Mouse (Mus musculus) kidney, embryonic 15.5 days (tissue): ENCODE measurements around the gene Pik3ca. TPM values are rescaled to one million over a fixed set of nuclear protein-coding genes. Genes with fewer than 3 reads are reported as not detected.
"Not testable (repeated sequence)": the region's sequence is repeated elsewhere in the genome, so short reads cannot be mapped to it uniquely, and the experiment has no call there.

Experiments
- ATAC-seq: fragments of 200-750 bp; cut with Nextera tagmentation; replicated peaks from 2 replicates; pipeline ENCODE4 v1.8.0; 2017; ENCODE audit warnings: moderate TSS enrichment; ENCODE audit not compliant: low FRiP score
- H3K27ac ChIP-seq: fragments of 300-500 bp; sonication (generic); 2 replicates; pipeline ENCODE4 v1.5.1; 2015; ENCODE audit warnings: mild to moderate bottlenecking, inconsistent platforms
- H3K27me3 ChIP-seq: fragments of 300-500 bp; sonication (generic); 2 replicates; pipeline ENCODE4 v1.6.1; 2015; ENCODE audit warnings: inconsistent platforms
- H3K36me3 ChIP-seq: fragments of 300-500 bp; sonication (generic); 2 replicates; pipeline ENCODE4 v1.6.1; 2015; ENCODE audit warnings: inconsistent platforms
- H3K4me1 ChIP-seq: fragments of 300-500 bp; sonication (generic); 2 replicates; pipeline ENCODE4 v1.6.1; 2015; ENCODE audit warnings: inconsistent platforms
- H3K4me2 ChIP-seq: fragments of 300-500 bp; sonication (generic); 2 replicates; pipeline ENCODE4 v1.6.1; 2015; ENCODE audit warnings: moderate library complexity, mild to moderate bottlenecking, inconsistent platforms
- H3K4me3 ChIP-seq: fragments of 300-500 bp; sonication (generic); replicated peaks from 2 replicates; pipeline ENCODE4 v1.5.1; 2015; ENCODE audit warnings: mild to moderate bottlenecking, inconsistent platforms
- H3K9ac ChIP-seq: fragments of 300-500 bp; sonication (generic); 2 replicates; pipeline ENCODE4 v1.6.1; 2015; ENCODE audit warnings: mild to moderate bottlenecking, inconsistent platforms
- H3K9me3 ChIP-seq: fragments of 300-500 bp; sonication (generic); replicated peaks from 2 replicates; pipeline ENCODE4 v1.6.1; 2016; ENCODE audit warnings: inconsistent platforms
- WGBS: fragments of 180-500 bp; shearing (Covaris S2); methylation state at CpG from one replicate; pipeline ENCODE4 v1.1.7; 2015; ENCODE audit warnings: mixed read lengths; 5-methylcytosine and 5-hydroxymethylcytosine counted together
- polyA plus RNA-seq: library from polyadenylated mRNA; unstranded; fragments of >200 nt; fragmentation: Nextera tagmentation; extraction: Ambion mirVana; gene quantifications from 2 replicates; pipeline ENCODE4 v1.2.1, GENCODE M21; 2015

The Pik3ca gene
- polyA plus RNA-seq, 1 experiment from 2014 or later, result 10.3 TPM

- peaks cover 9% of the 10 kb centered on the region for H3K4me1 ChIP-seq
- ATAC-seq, result 0 out of 2 replicates have a peak, but pooled peaks have one; percentile 18
These were observed 31.4 kb downstream of the Pik3ca start for GRCm38 (mm10) chr3:32428921-32429320.

GRCm38 (mm10) chr3:32429351-32429750 lies 31.9 kb downstream of the Pik3ca start:
- not testable (repeated sequence) for H3K4me3 ChIP-seq, H3K36me3 ChIP-seq, H3K9me3 ChIP-seq, H3K9ac ChIP-seq, ATAC-seq, H3K4me2 ChIP-seq, H3K27me3 ChIP-seq, H3K27ac ChIP-seq, H3K4me1 ChIP-seq

More at GRCm38 (mm10) chr3:32428921-32429320, 31.4 kb downstream of the Pik3ca start:
- Histone ChIP-seq H3K27ac (0 out of 2 replicates have a peak overlapping the region, but pooled peaks have one; percentile 27), H3K4me2 (no peak overlapping the region), H3K36me3 (peaks cover 14% of the 10 kb centered on the region), H3K4me3 (no peak overlapping the region), H3K9me3 (0 out of 2 replicates have a peak, but pooled peaks cover 3% of the 10 kb centered on the region), H3K9ac (no peak overlapping the region), H3K27me3 (no peaks in the 10 kb centered on the region)
- 57% methylated on average over 4 of the region's 4 CpGs for WGBS

GRCm38 (mm10) chr3:32430394-32430793 lies 32.9 kb downstream of the Pik3ca start:
- H3K9ac ChIP-seq, result no peak overlapping the region
- 62% methylated on average over 2 of the region's 2 CpGs for WGBS
- ATAC-seq, result no peak
- no peaks in the 10 kb centered on the region for H3K9me3 ChIP-seq
- peaks cover 9% of the 10 kb centered on the region for H3K4me1 ChIP-seq
- no peak overlapping the region for H3K4me2 ChIP-seq
- no peak overlapping the region for H3K4me3 ChIP-seq
- H3K27ac ChIP-seq, result no peak overlapping the region
- H3K36me3 ChIP-seq, result peaks cover 5% of the 10 kb centered on the region
- no peaks in the 10 kb centered on the region for H3K27me3 ChIP-seq

GRCm38 (mm10) chr3:32434016-32434415 lies 36.5 kb downstream of the Pik3ca start:
- Histone ChIP-seq H3K9me3 (no peaks in the 10 kb centered on the region), H3K4me1 (peaks cover 4% of the 10 kb centered on the region; the same call in 1 of the 2 replicates), H3K4me2 (no peak overlapping the region), H3K36me3 (peaks cover 21% of the 10 kb centered on the region), H3K27ac (no peak overlapping the region), H3K9ac (no peak overlapping the region), H3K27me3 (no peaks in the 10 kb centered on the region), H3K4me3 (no peak overlapping the region)
- ATAC-seq, result no peak
- WGBS, result 68% methylated on average over 2 of the region's 2 CpGs

- no peaks in the 10 kb centered on the region for H3K9me3 ChIP-seq
- 75% methylated on average over 11 of the region's 11 CpGs for WGBS
These were observed 38.6 kb downstream of the Pik3ca start for GRCm38 (mm10) chr3:32436101-32436500.

GRCm38 (mm10) chr3:32437297-32437696 lies 39.8 kb downstream of the Pik3ca start:
- Histone ChIP-seq H3K4me3 (no peak overlapping the region), H3K4me2 (no peak overlapping the region), H3K4me1 (no peaks in the 10 kb centered on the region), H3K9ac (no peak overlapping the region), H3K36me3 (peaks cover 50% of the 10 kb centered on the region), H3K27ac (no peak overlapping the region), H3K9me3 (no peaks in the 10 kb centered on the region), H3K27me3 (no peaks in the 10 kb centered on the region)
- no peak for ATAC-seq
- 98% methylated on average over 6 of the region's 6 CpGs for WGBS

More at GRCm38 (mm10) chr3:32436101-32436500, 38.6 kb downstream of the Pik3ca start:
- H3K4me2 ChIP-seq, result no peak overlapping the region
- no peak overlapping the region for H3K27ac ChIP-seq
- H3K27me3 ChIP-seq, result no peaks in the 10 kb centered on the region
- H3K4me3 ChIP-seq, result no peak overlapping the region
- peaks cover 39% of the 10 kb centered on the region for H3K36me3 ChIP-seq
- no peak for ATAC-seq
- H3K9ac ChIP-seq, result no peak overlapping the region
- H3K4me1 ChIP-seq, result no peaks in the 10 kb centered on the region

- no peak for ATAC-seq
- Histone ChIP-seq H3K27ac (no peak overlapping the region), H3K4me1 (no peaks in the 10 kb centered on the region), H3K36me3 (peaks cover 55% of the 10 kb centered on the region), H3K4me2 (no peak overlapping the region), H3K4me3 (no peak overlapping the region), H3K27me3 (no peaks in the 10 kb centered on the region), H3K9ac (no peak overlapping the region), H3K9me3 (no peaks in the 10 kb centered on the region)
- WGBS, result 92% methylated on average over 6 of the region's 6 CpGs
These were observed 40.3 kb downstream of the Pik3ca start for GRCm38 (mm10) chr3:32437820-32438219.

GRCm38 (mm10) chr3:32438716-32439115 lies 41.2 kb downstream of the Pik3ca start:
- no peak overlapping the region for H3K4me2 ChIP-seq
- no peaks in the 10 kb centered on the region for H3K27me3 ChIP-seq
- H3K4me1 ChIP-seq, result no peaks in the 10 kb centered on the region
- no peak overlapping the region for H3K27ac ChIP-seq
- H3K4me3 ChIP-seq, result no peak overlapping the region
- no peak for ATAC-seq
- 85% methylated on average over 4 of the region's 4 CpGs for WGBS
- no peaks in the 10 kb centered on the region for H3K9me3 ChIP-seq
- no peak overlapping the region for H3K9ac ChIP-seq
- peaks cover 64% of the 10 kb centered on the region for H3K36me3 ChIP-seq

- no peak for ATAC-seq
- Histone ChIP-seq H3K9me3 (no peaks in the 10 kb centered on the region), H3K4me2 (no peak overlapping the region), H3K9ac (no peak overlapping the region), H3K27me3 (no peaks in the 10 kb centered on the region), H3K4me1 (no peaks in the 10 kb centered on the region), H3K36me3 (peaks cover 85% of the 10 kb centered on the region), H3K27ac (no peak overlapping the region), H3K4me3 (no peak overlapping the region)
These were observed 44.2 kb downstream of the Pik3ca start for GRCm38 (mm10) chr3:32441710-32442109.

GRCm38 (mm10) chr3:32454329-32455021 lies 57.0 kb downstream of the Pik3ca start:
- H3K4me2 ChIP-seq, result no peak overlapping the region
- no peak overlapping the region for H3K27ac ChIP-seq
- no peak overlapping the region for H3K4me3 ChIP-seq
- H3K4me1 ChIP-seq, result no peaks in the 10 kb centered on the region
- no peaks in the 10 kb centered on the region for H3K9me3 ChIP-seq
- no peak for ATAC-seq
- peaks cover 81% of the 10 kb centered on the region for H3K36me3 ChIP-seq
- WGBS, result 79% methylated on average over 11 of the region's 11 CpGs
- no peaks in the 10 kb centered on the region for H3K27me3 ChIP-seq
- H3K9ac ChIP-seq, result no peak overlapping the region

- WGBS, result 69% methylated on average over 4 of the region's 4 CpGs
- no peak overlapping the region for H3K9ac ChIP-seq
- ATAC-seq, result no peak
- H3K27me3 ChIP-seq, result no peaks in the 10 kb centered on the region
- H3K4me2 ChIP-seq, result no peak overlapping the region
- no peak overlapping the region for H3K27ac ChIP-seq
- no peak overlapping the region for H3K4me3 ChIP-seq
- H3K36me3 ChIP-seq, result peaks cover 89% of the 10 kb centered on the region
- no peaks in the 10 kb centered on the region for H3K9me3 ChIP-seq
- H3K4me1 ChIP-seq, result no peaks in the 10 kb centered on the region
These were observed 62.3 kb downstream of the Pik3ca start for GRCm38 (mm10) chr3:32459777-32460176.

GRCm38 (mm10) chr3:32467321-32467720 lies 69.8 kb downstream of the Pik3ca start:
- peaks cover 13% of the 10 kb centered on the region for H3K4me1 ChIP-seq
- no peaks in the 10 kb centered on the region for H3K27me3 ChIP-seq
- H3K9ac ChIP-seq, result no peak overlapping the region
- no peak overlapping the region for H3K27ac ChIP-seq
- H3K4me2 ChIP-seq, result no peak overlapping the region
- no peaks in the 10 kb centered on the region for H3K9me3 ChIP-seq
- no peak for ATAC-seq
- 82% methylated on average over 4 of the region's 4 CpGs for WGBS
- H3K4me3 ChIP-seq, result no peak overlapping the region
- peaks cover 25% of the 10 kb centered on the region for H3K36me3 ChIP-seq

- ATAC-seq, result no peak
- H3K27ac ChIP-seq, result no peak overlapping the region
- H3K36me3 ChIP-seq, result peaks cover 14% of the 10 kb centered on the region
- H3K4me3 ChIP-seq, result no peak overlapping the region
- H3K27me3 ChIP-seq, result no peaks in the 10 kb centered on the region
- no peaks in the 10 kb centered on the region for H3K9me3 ChIP-seq
- 64% methylated on average over 4 of the region's 4 CpGs for WGBS
- no peak overlapping the region for H3K9ac ChIP-seq
- H3K4me2 ChIP-seq, result no peak overlapping the region
- peaks cover 24% of the 10 kb centered on the region for H3K4me1 ChIP-seq
These were observed 70.9 kb downstream of the Pik3ca start for GRCm38 (mm10) chr3:32468411-32468810.
